Mouse (Mus musculus) heart, embryonic 11.5 days (tissue): ENCODE data around the gene Hes5. TPM values are rescaled to one million over a fixed set of nuclear protein-coding genes. Genes with fewer than 3 reads are reported as not detected.

Experiments
- ATAC-seq: fragments of 200-750 bp; cut with Nextera tagmentation; replicated peaks from 2 replicates; pipeline ENCODE4 v1.8.0; 2017; ENCODE audit warnings: moderate library complexity; ENCODE audit not compliant: insufficient number of reproducible peaks, low FRiP score, low TSS enrichment
- H3K27ac ChIP-seq: fragments of 300-500 bp; sonication (generic); 2 replicates; pipeline ENCODE4 v1.5.1; 2014; ENCODE audit warnings: mild to moderate bottlenecking, low read depth, low read length
- H3K27me3 ChIP-seq: fragments of 300-500 bp; sonication (generic); 2 replicates; pipeline ENCODE4 v1.6.1; 2014; ENCODE audit warnings: mild to moderate bottlenecking, low read length, mixed read lengths; ENCODE audit not compliant: control insufficient read depth, insufficient read depth
- H3K36me3 ChIP-seq: fragments of 300-500 bp; sonication (generic); 2 replicates; pipeline ENCODE4 v1.6.1; 2014; ENCODE audit warnings: mild to moderate bottlenecking, low read length, moderate library complexity, mixed read lengths; ENCODE audit not compliant: control insufficient read depth, insufficient read depth
- H3K4me1 ChIP-seq: fragments of 300-500 bp; sonication (generic); 2 replicates; pipeline ENCODE4 v1.6.1; 2014; ENCODE audit warnings: low read length; ENCODE audit not compliant: control insufficient read depth, insufficient read depth
- H3K4me2 ChIP-seq: fragments of 300-500 bp; sonication (generic); 2 replicates; pipeline ENCODE4 v1.6.1; 2014; ENCODE audit warnings: mild to moderate bottlenecking, moderate library complexity
- H3K4me3 ChIP-seq: fragments of 300-500 bp; sonication (generic); 2 replicates; pipeline ENCODE4 v1.5.1; 2014; ENCODE audit warnings: low read depth, low read length
- H3K9ac ChIP-seq: fragments of 300-500 bp; sonication (generic); 2 replicates; pipeline ENCODE4 v1.6.1; 2014; ENCODE audit warnings: mild to moderate bottlenecking, low read depth, low read length, moderate library complexity
- H3K9me3 ChIP-seq: fragments of 300-500 bp; sonication (generic); replicated peaks from 2 replicates; pipeline ENCODE4 v1.6.1; 2016; ENCODE audit warnings: low read length; ENCODE audit not compliant: control insufficient read depth
- WGBS: fragments of 180-500 bp; shearing (Covaris S2); extraction: QIAGEN DNeasy Blood & Tissue Kit; methylation state at CpG from one replicate; pipeline ENCODE4 v1.1.7; 2014; ENCODE audit not compliant: insufficient replicate concordance; 5-methylcytosine and 5-hydroxymethylcytosine counted together
- polyA plus RNA-seq: library from polyadenylated mRNA; unstranded; fragments of >200 nt; fragmentation: Nextera tagmentation; extraction: Ambion mirVana; gene quantifications from 2 replicates; pipeline ENCODE4 v1.2.1, GENCODE M21; 2014

Gene Hes5
- polyA plus RNA-seq, 1 experiment from 2014 or later: 0.56 TPM

DNA sequence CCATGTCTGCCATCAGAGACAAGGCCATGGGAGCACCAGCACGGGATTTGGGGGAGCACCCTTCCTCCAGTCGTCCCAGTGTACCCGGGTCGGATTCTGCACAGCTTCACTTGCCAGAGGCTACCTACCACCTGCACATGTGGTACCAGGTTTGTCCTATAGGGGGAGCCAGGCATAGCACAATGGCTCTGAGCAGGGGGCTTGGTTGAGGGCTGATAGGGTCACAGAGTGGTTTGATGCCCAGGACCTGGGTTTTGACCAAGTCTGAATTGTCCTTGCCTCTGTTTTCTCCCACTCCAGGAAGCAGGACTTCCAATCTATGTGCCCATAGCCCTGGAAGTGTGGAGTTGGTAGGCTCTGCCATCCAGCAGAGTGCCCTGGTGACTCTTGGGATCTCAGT lies 35.3 kb upstream of the Hes5 start:
- no peak overlapping the region for H3K4me2 ChIP-seq
- no peak overlapping the region for H3K4me3 ChIP-seq
- no peak for ATAC-seq
- H3K9me3 ChIP-seq: no peaks in the 10 kb centered on the region
- peaks cover 13% of the 10 kb centered on the region for H3K4me1 ChIP-seq
- no peak overlapping the region for H3K9ac ChIP-seq
- H3K36me3 ChIP-seq: no peaks in the 10 kb centered on the region
- no peaks in the 10 kb centered on the region for H3K27me3 ChIP-seq
- H3K27ac ChIP-seq: no peak overlapping the region
- WGBS: 52% methylated on average over 4 of the region's 4 CpGs

DNA sequence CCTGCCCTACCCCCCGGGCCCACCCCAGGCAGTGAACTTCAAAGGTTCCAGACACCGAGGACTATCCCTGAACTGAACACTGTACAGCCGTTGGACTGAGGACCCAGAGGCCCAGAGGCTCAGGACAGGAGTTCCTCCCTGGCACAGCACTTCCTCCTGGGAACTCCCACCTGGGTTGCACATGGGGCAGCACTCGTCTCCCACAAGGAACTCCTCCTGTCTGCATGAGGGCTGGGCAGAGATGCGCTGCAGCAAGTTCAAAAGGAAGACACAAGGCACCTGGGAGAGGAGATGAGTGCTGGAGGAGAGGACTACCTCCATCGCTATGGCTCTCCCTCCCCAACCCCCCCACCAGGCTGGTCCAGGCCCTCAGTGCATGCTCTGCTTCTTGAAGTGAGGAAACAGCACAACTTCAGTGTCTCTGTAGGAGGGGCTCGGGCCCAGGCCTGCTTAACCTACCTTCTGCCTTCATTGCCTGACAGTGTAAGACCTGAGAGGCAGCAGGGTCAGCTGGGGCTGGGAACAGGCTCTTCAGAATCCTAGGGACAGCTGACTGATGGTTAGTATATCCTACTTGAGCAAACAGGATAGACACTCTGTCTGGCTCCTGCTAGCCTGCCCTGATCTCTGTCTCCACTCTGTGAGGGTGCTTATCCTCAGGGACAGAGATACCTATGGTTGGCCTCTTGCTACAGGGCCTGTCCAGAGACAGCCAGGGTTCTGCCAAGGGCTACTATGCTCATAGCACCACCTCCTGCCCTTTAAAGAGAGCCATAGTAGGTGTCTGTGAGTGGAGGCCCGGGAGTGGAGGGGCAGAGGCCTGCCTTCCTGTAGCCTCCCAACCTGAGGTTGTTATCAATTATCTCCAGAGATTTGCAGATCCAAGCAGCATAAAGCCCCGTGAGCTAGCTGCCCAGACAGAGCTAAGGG lies 33.5 kb upstream of the Hes5 start:
- peak overlapping the region; percentile 57 for H3K4me2 ChIP-seq
- ATAC-seq: peak; percentile 36; the same call in 1 of the 2 replicates
- H3K27me3 ChIP-seq: no peaks in the 10 kb centered on the region

DNA sequence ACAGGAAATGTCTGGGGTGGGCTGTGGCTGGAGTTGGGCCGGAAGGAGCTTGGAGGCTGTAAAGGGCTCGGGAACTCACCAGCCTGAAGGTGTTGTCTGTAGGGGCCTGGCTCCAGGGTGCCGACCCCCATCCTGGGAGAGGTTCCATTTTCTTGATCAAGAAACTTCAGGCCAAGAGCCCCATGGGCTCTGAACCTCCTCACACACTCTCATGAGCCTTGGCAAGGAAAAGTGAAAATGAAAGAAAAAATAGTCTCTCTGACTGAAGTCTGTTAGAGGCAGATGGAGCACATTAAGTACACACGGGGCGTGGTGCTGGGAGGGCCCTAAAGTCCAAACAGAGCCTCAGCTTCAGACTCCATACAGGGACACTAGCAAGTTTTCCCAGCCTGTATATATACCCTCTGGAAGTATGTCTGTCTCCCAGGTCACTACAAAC lies 32.8 kb upstream of the Hes5 start:
- H3K27ac ChIP-seq: peak overlapping the region; percentile 85
- WGBS: 47% methylated on average over 5 of the region's 5 CpGs
- H3K27me3 ChIP-seq: no peaks in the 10 kb centered on the region
- H3K4me1 ChIP-seq: peaks cover 13% of the 10 kb centered on the region
- no peaks in the 10 kb centered on the region for H3K36me3 ChIP-seq
- peak; percentile 50 for ATAC-seq
- no peaks in the 10 kb centered on the region for H3K9me3 ChIP-seq
- peak overlapping the region; percentile 65 for H3K9ac ChIP-seq
- H3K4me2 ChIP-seq: peak overlapping the region; percentile 57
- peak overlapping the region; percentile 38 for H3K4me3 ChIP-seq

More for the DNA sequence above, 33.5 kb upstream of the Hes5 start:
- H3K4me1 ChIP-seq: peaks cover 13% of the 10 kb centered on the region
- no peaks in the 10 kb centered on the region for H3K36me3 ChIP-seq
- H3K4me3 ChIP-seq: peak overlapping the region; percentile 38
- 50% methylated on average over 9 of the region's 9 CpGs for WGBS
- H3K9ac ChIP-seq: peak overlapping the region; percentile 65
- peak overlapping the region; percentile 85 for H3K27ac ChIP-seq
- no peaks in the 10 kb centered on the region for H3K9me3 ChIP-seq

DNA sequence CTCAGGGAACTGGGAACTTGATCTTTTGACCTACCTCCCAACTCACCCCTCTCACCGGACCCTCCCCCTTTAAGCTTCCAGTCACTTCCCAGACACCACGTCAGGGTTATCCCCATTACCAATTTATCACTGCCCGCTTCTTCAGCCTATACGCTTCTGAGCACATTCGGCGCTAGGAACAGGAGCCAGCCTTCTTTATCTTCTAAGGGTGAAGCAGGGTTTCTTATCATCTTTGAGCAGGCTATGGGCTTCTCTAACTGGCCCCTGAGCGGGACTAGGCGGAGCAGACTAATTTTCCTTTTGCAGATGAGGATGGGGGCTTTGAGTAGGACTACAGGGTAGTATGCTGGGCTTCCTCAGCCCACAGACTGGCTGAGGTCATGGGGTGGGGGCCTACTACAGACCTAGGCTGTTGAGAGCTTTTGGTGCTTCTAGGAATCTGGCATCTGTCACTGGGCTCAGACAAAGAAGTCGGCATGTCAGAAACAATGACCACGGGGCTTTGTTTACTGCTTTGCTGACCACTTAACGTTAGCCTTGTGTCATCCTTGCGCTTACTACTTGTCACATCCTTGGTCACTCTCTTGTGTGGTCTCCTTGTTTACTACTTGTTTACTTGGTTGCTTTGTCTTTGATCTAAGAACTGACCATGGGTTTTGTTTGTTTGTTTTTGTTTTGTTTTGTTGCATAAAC lies 32.2 kb upstream of the Hes5 start, which contains the start of gene Tnfrsf14:
Tnfrsf14 (minus strand) TSS at position 169 of the 693 bp plus-strand sequence.
- Histone ChIP-seq H3K36me3 (no peaks in the 10 kb centered on the region), H3K4me3 (peak within 1 kb of the TSS; percentile 38), H3K27ac (peak within 1 kb of the TSS; percentile 85), H3K4me2 (peak within 1 kb of the TSS; percentile 57), H3K9ac (peak within 1 kb of the TSS; percentile 65), H3K4me1 (peaks cover 13% of the 10 kb centered on the region), H3K27me3 (no peaks in the 10 kb centered on the region), H3K9me3 (no peaks in the 10 kb centered on the region)
- ATAC-seq: peak; percentile 80
- 15% methylated on average over 12 of the region's 12 CpGs for WGBS

DNA sequence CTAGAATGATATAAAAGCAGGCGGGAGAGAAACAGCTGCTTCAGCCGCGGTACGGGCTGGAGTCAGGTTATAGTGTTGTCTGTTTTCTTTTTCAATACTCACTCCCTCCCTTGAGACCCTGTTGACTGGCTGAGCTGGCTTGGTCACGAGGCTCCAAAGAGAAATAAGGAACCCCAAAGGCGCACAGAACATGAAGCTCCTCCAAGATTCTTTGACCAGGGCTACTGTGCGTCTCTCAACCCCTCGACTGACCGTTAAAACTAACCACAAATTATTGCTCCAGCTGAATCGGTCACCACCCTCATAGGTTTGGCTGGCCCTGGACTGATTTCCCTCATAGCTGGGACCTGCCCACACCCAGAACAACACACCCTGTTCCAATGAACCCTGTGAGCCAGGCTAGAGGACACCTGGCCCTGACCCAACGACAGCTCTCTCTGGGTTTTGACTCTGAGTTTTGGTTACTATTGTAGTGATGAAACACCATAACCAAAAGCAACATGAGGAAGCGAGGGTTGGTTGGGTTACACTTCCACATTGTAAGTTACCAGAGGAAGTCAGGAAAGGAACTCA lies 31.5 kb upstream of the Hes5 start:
- Histone ChIP-seq H3K4me2 (peak overlapping the region; percentile 57), H3K9me3 (no peaks in the 10 kb centered on the region), H3K4me1 (peaks cover 13% of the 10 kb centered on the region), H3K27ac (peak overlapping the region; percentile 60), H3K4me3 (no peak overlapping the region; the same call in 1 of the 2 replicates), H3K9ac (peak overlapping the region; percentile 46; the same call in 1 of the 2 replicates), H3K27me3 (no peaks in the 10 kb centered on the region), H3K36me3 (no peaks in the 10 kb centered on the region)
- WGBS: 75% methylated on average over 12 of the region's 12 CpGs
- peak; percentile 83 for ATAC-seq

DNA sequence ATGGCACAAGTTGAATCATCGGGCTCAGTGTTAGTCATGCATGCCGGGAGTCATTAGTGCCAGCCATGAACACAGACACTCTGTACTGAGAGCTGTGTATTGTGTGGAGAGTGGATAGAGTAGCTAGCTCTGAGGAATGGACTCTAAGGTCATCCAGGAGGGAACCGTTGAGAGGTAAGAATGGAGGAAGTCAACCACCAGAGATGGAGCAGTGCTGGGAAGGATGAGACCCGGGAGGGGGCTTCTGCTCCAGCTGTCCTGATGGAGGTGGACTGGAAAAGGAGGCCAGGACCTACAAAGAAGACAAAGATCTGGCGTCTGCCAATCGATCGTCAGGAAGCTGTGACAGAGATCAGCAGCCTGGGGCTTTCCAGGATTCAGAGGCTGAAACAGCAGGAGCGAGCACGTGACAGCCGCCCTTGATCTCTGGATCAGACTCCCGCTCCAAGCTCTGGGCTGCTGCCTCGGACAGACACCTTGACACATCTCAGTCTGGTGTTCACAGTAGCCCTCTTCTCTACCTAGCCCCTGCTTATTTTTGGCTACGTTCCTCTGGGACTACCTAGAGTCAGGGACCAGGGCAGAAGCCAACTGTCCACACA lies 27.3 kb upstream of the Hes5 start:
- H3K9me3 ChIP-seq: no peaks in the 10 kb centered on the region
- H3K27ac ChIP-seq: no peak overlapping the region
- no peak overlapping the region for H3K9ac ChIP-seq
- H3K36me3 ChIP-seq: no peaks in the 10 kb centered on the region
- peaks cover 4% of the 10 kb centered on the region; the same call in 1 of the 2 replicates for H3K4me1 ChIP-seq
- H3K4me3 ChIP-seq: no peak overlapping the region
- no peak for ATAC-seq
- 45% methylated on average over 13 of the region's 13 CpGs for WGBS
- H3K27me3 ChIP-seq: no peaks in the 10 kb centered on the region
- no peak overlapping the region for H3K4me2 ChIP-seq

DNA sequence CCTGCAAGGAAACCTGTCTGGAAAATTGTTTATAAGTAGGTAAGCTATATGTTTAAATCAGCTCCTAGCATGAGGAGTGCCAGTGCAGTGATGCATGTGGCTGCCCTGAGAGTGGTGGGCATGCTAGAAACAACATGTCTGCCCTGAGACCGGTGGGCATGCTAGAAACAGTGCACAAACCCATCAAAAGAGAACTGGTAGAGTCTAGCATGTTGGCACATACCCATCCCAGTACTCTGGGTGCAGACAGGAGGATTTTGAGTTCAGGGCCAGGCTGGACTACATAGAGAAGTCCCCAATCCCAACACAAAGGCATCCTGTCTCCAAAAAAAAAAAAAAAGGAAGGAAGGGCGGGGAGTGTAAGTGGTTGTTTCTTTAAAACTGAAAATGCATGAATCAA lies 25.9 kb upstream of the Hes5 start:
- WGBS: 82% methylated on average over 2 of the region's 2 CpGs
- no peak overlapping the region for H3K4me3 ChIP-seq
- no peaks in the 10 kb centered on the region for H3K9me3 ChIP-seq
- no peak overlapping the region for H3K4me2 ChIP-seq
- no peak overlapping the region for H3K9ac ChIP-seq
- no peak overlapping the region for H3K27ac ChIP-seq
- no peak for ATAC-seq
- no peaks in the 10 kb centered on the region for H3K36me3 ChIP-seq
- H3K27me3 ChIP-seq: no peaks in the 10 kb centered on the region
- no peaks in the 10 kb centered on the region for H3K4me1 ChIP-seq

DNA sequence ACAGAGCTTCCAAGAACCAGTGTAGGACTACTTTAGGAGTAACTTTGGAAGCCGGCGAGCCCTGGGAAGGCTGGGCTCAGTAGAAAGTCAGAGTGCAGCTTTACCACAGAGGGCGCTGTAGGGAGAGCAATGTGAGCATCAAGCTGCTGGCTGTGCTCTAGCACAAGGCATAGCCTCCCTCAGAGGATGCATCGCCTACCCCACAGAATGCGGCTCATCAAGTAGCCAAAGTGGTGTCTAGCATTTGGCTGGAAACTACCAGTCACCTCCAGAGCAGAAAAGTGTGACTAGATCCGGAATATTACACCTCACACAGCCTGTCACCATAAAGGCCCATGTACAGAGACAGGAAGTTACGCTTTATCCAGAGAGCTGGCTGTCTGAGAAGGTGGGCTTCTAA lies 24.9 kb upstream of the Hes5 start:
- no peak overlapping the region for H3K27ac ChIP-seq
- no peak for ATAC-seq
- no peaks in the 10 kb centered on the region for H3K9me3 ChIP-seq
- H3K36me3 ChIP-seq: no peaks in the 10 kb centered on the region
- 70% methylated on average over 7 of the region's 7 CpGs for WGBS
- no peak overlapping the region for H3K4me2 ChIP-seq
- no peak overlapping the region for H3K9ac ChIP-seq
- no peak overlapping the region for H3K4me3 ChIP-seq
- no peaks in the 10 kb centered on the region for H3K27me3 ChIP-seq
- H3K4me1 ChIP-seq: no peaks in the 10 kb centered on the region
